Mouse (Mus musculus) cerebellum, postnatal 10 days (tissue): Measurements from ENCODE around the gene Zbtb43.

Source experiments
- DNase-seq, 2 experiments: peaks; one replicate each; pipeline ENCODE4 v3.0.0; 2021; ENCODE audit warnings: mixed read lengths in 2 of 2

Gene Zbtb43

DNA sequence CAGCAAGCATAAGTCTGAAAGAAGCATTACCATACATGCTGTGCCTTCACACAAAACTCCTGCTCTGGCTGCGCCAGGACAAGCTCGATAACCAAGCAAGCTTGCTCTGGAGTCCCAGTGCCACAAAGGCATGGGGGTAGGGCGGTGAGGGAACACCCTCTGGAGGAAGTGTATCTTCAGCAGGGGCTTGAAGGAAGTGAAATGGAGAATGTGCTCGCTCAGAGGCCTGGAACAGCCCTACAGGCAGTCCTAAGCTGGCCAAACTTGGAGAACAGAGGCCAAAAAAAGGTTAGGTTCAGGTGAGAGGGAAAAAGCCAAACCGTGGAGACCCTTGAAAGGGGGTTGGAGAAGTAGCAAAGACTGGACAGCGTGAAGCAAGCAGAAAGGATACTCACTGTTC, 39.0 kb downstream of the Zbtb43 start:
- peak in 1 of 2 experiments; percentile 27 for DNase-seq

DNA sequence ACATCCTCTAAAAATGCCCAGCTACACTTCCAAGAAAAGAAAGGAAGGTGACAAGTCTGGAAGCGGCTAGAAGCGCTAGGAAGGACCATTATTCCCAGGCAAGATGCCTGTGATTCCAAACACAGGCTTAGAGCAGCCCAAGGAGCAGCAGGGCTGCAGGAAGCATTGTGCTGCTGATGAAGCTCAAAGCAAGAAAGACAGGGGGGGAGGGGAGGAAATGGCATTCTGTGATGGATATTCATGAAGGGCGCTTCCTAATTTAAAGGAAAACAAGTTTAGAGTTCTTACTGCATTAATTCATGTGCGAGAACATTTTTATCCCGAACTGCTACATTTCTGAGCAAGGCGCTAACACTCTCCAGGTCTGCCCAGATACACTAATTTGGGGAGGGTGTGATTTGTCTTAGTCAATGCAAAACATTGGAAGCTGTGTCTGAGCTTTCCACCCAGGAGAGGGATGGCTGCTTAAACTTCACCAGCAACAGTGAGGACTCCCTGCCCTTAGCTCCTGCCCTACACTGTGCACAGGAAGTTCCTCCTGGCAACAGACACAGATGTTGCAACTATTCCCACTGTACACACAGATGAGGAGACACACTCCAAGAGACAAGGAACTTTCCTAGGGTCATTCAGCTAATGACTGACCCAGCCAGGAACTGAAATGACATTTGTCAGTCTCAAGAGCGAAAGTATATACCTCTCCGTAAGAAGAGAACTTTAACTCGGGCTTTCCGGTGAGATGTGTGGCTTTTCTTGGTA, 41.5 kb downstream of the Zbtb43 start:
- no peak for DNase-seq

DNA sequence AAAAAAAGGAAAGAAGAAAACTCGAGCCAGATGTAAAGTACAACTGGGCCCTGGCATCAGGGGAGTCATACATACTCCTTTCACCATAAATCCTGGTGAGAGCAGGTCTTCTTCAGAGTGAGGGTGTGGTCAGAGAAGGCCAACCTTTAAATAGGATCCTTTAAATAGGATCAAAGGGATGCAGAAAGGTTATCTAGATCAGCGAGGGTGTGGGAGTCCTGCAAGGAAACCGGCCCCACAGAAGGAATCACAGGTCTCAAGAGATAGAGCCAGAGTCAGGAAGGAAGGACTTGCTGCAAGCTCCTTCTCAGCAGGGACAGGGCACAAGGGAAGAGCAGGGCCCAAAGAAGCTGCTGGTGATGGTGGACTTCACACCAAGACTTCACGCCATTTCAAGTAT, 50.9 kb downstream of the Zbtb43 start:
- no peak for DNase-seq

DNA sequence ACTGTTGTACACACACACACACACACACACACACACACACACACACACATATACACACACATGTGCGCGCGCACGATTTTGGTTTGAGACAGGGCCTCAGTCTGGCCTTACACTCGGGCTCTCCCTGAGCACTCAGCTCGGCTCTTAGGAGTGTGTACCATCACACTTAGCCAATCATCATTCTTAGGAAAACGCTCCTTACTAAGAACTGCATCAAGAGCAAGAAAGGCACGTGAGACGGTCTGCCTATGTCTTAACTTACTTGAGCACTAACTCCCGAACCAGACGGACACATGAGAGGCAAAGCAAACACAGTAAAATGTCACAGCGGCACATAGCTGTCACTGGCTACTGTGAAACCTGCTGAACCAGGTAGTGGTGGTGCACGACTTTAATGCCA, 54.3 kb downstream of the Zbtb43 start:
- DNase-seq = no peak

DNA sequence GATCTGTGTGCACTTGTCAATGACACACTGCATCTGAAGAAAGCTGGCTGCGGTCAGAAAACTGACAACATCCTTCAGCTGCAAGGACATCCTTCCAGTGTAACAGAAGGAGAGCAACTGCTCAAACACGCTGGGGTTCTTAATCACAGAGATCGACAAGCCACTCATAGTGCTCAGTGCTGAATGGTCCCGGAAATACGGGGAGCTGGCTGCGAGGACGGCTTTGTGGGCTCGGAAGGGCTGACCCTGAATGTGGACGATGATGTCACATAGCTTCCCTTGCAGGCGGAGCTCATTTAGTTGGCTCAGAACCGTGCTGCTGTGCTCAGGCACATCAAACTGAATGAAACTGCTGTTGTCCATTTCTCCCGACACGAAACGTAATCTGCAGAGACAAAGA, 56.2 kb downstream of the Zbtb43 start:
- no peak for DNase-seq

DNA sequence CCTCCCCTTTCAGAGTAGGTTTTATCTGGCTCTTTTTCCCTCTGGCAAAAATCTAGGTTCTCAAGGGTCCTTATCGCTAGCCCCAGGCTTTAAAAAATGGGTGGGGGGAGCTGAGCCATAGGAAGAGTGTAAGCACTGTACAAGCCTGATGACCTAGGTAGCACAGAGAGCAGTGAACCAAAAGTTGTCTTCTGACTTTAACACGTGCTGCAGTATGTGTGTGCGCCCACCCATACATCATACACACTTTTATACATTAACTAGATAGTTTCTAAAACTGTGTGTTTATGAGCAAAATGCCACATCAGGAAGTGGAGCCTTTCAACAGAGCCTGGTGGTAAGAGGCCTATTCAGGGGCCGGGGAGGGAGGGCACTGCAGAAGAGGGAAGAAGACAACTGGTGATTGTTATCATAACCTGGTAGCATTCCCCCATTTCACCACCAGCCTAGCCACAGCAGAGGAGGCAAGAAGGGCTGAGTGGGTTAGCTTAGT, 64.8 kb downstream of the Zbtb43 start:
- no peak for DNase-seq

DNA sequence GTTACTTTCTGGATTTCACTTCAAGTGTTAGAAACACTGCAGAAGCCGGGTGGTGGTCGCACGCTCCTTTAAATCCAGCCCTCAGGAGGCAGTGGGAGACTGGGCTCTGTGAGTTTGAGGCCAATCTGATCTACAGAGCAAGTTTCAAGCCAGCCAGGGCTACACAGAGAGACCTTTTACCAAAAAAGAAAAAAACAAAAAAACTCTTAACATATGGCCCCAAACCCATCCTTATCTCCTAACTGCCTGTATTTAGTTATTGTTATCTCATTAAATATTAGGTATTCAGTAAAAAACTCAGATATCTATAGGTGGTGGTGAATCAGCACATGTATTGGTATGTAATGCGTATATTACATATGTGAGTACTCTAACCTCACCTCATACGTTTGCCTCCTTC, 65.7 kb downstream of the Zbtb43 start:
- no peak for DNase-seq

DNA sequence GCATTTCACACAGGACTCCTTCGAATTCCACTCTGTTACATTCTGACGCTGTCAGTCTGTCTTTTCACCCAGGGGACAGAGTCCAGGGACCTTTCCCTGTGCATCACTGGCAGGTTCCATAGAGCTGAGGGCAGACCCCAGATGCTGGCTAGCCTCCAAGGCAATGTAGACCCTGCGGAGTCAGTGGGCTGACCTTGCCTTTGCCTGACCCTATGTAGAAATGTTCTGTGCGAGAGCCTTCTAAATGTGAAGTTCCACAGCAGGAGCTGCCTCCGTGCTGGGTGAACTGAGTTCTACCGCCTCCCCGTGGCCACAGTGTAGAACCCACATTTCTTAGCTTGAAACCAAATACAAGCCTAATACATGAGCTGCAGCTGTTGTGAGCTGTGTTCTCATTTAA, 66.1 kb downstream of the Zbtb43 start:
- peak; percentile 80 to 81 for DNase-seq

DNA sequence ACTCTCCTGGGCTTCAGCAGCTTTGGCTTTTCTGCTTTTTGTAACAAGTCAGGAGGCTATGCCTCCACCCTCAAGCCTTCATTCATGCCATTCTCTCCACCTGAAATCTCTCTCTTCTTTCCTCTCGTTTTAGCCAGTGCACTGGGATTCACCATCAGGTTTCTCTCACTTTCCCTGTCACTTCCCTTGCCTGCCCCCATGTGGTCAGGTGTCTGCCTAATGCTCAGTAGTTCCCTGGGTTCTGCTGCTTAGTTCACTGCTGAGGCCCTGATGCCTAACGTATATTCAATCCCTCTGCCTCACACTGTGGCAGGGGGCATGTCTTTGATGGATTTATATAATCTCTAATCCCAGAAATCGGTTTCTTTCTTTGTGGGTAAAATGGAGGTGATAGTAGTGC, 67.1 kb downstream of the Zbtb43 start:
- peak; percentile 74 to 79 for DNase-seq

DNA sequence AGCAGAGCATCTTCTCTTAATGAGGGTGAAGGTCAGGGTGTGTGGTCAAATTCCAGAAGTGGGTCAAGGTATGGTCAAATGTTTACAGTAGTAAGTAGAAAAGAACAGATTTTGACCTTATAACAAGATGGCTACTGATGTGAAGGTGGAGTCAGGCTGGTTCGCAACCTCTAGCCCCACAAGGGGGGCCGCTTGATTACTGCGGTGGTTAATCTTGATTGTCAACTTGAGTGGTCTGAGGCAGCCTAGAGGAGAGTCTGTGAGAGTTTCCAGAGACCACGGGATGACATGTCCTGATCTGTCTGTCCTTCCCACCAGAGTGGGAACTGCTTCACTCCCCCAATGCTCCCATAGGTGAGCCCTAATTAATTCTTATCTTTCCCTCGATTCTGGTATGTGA, 67.8 kb downstream of the Zbtb43 start:
- DNase-seq = no peak
